Mouse (Mus musculus): ENCODE measurements around the gene Skint1.

GRCm38 (mm10) chr4:111963669-111964068 is 42.4 kb upstream of the Skint1 start:
- TF ChIP-seq CTCF (conservative IDR thresholded peaks at IDR 0.05; ENCODE audit: insufficient read depth, insufficient read length, low read depth, low read length) (no peak), POLR2A (IDR thresholded peaks at IDR 0.05; ENCODE audit: low read depth, low read length) (no peak)
